Mouse (Mus musculus): ENCODE data around the gene Mfap3l. TPM values are rescaled to one million over a fixed set of nuclear protein-coding genes. Genes with fewer than 3 reads are reported as not detected.
"Not testable (repeated sequence)": the region's sequence is repeated elsewhere in the genome, so short reads cannot be mapped to it uniquely, and the experiment has no call there.

The Mfap3l gene
- polyA plus RNA-seq, 1 experiment from 2014 or later: 4.5 TPM

DNA sequence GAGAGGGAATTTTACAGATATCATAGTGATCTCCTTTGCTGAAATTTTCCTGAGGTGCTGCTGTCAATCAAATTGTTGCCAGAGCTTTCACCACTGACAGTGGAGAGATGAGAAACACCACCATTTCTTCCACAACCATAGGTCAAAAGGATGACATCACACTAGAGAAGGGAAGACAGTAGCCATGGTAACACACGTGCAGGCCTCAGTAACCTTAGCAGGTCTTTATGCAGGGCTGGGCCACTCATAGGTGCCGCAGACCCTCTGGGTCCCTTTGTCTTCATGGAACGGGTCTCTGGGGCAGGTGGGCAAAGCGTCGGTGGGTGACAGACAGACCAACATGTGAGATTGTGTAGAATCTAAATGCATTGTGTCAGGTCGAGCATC lies 25.5 kb downstream of the Mfap3l start:
- Histone ChIP-seq H3K4me3 (replicated peaks) (no peak overlapping the region), H3K27me3 (no peaks in the 10 kb centered on the region), H3K9me3 (replicated peaks) (no peaks in the 10 kb centered on the region), H3K27ac (0 out of 2 replicates have a peak overlapping the region, but pooled peaks have one; percentile 66), H3K36me3 (0 out of 2 replicates have a peak, but pooled peaks cover 4% of the 10 kb centered on the region), H3K9ac (no peak overlapping the region), H3K4me2 (no peak overlapping the region), H3K4me1 (peaks cover 14% of the 10 kb centered on the region; the same call in 1 of the 2 replicates)
- ATAC-seq (replicated peaks; ENCODE audit: low FRiP score): peak; percentile 65; the same call in 1 of the 2 replicates
- 85% methylated on average over 6 of the region's 6 CpGs for WGBS

DNA sequence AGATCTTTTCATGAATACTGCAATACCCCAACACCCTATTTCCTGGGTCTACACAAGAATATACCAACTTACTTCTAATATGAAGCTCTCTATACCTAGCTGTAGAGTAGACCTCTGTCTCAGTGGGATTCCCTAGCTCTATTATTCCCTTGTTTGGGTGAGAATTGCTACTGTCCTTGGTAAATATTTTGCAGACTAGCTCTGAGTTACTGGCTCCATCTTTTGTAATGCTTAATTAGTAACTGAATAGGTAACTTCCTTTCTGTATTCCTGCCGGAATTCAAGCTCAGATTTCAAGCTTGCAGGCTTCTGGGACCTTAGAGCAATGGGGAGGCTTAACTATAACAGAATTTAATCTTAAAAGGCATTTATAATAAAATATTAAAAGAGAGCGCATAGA lies 26.1 kb downstream of the Mfap3l start:
- not testable (repeated sequence) for ATAC-seq (replicated peaks; ENCODE audit: low FRiP score)

DNA sequence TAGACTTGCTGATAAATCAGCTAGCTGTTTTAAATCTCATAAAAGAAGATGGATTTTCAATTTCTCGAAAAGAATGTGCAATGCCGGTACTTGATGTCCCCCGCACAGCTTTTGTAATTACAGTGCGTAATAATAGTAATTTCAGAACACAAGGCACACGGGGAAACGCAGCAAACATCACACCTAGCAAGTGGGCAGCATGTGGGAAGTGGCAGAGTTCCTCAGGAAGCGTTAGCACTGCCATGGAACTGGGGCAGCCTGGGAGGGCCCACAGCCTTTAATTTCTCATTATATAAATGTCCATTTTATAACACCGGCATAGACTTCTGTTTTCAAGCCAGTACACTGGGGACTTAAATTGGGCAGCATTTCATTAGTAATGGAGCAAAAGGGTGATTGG lies 27.1 kb downstream of the Mfap3l start:
- H3K4me2 ChIP-seq: no peak overlapping the region
- 88% methylated on average over 8 of the region's 8 CpGs for WGBS
- H3K27me3 ChIP-seq: no peaks in the 10 kb centered on the region
- H3K9ac ChIP-seq: no peak overlapping the region
- H3K36me3 ChIP-seq: 0 out of 2 replicates have a peak, but pooled peaks cover 4% of the 10 kb centered on the region
- H3K27ac ChIP-seq: no peak overlapping the region
- ATAC-seq (replicated peaks; ENCODE audit: low FRiP score): no peak
- no peaks in the 10 kb centered on the region for H3K9me3 ChIP-seq (replicated peaks)
- no peak overlapping the region for H3K4me3 ChIP-seq (replicated peaks)
- H3K4me1 ChIP-seq: peaks cover 18% of the 10 kb centered on the region; the same call in 1 of the 2 replicates

More for the DNA sequence above, 26.1 kb downstream of the Mfap3l start:
- H3K27me3 ChIP-seq; H3K36me3 ChIP-seq; H3K4me3 ChIP-seq (replicated peaks); H3K9ac ChIP-seq; H3K9me3 ChIP-seq (replicated peaks); H3K4me2 ChIP-seq: not testable (repeated sequence)
- H3K4me1 ChIP-seq: peaks cover 18% of the 10 kb centered on the region; the same call in 1 of the 2 replicates
- H3K27ac ChIP-seq: peak overlapping the region; percentile 66
- WGBS: 67% methylated on average over 2 of the region's 2 CpGs

DNA sequence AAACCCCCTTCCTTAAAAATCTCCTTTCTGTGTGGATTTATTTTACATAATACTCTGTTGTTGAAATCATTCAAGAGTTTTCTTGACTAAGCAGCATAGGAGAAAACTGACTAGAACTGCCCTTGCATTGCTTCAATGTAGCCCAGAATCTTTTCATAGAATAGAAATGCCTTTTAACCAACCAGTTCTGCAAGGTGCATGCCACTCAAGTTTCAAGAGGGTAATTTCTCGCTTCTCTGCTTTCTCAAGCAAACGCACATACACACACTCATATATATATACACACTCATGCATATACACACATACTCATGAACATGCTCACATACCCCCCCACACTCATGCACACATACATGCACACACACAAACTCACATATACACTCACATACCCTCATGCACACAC lies 28.6 kb downstream of the Mfap3l start:
- H3K4me1 ChIP-seq: peaks cover 18% of the 10 kb centered on the region; the same call in 1 of the 2 replicates
- H3K27ac ChIP-seq: no peak overlapping the region
- no peak overlapping the region for H3K9ac ChIP-seq
- H3K4me3 ChIP-seq (replicated peaks): no peak overlapping the region
- 75% methylated on average over 2 of the region's 2 CpGs for WGBS
- H3K36me3 ChIP-seq: 0 out of 2 replicates have a peak, but pooled peaks cover 4% of the 10 kb centered on the region
- H3K9me3 ChIP-seq (replicated peaks): no peaks in the 10 kb centered on the region
- H3K27me3 ChIP-seq: no peaks in the 10 kb centered on the region
- ATAC-seq (replicated peaks; ENCODE audit: low FRiP score): no peak
- H3K4me2 ChIP-seq: no peak overlapping the region

DNA sequence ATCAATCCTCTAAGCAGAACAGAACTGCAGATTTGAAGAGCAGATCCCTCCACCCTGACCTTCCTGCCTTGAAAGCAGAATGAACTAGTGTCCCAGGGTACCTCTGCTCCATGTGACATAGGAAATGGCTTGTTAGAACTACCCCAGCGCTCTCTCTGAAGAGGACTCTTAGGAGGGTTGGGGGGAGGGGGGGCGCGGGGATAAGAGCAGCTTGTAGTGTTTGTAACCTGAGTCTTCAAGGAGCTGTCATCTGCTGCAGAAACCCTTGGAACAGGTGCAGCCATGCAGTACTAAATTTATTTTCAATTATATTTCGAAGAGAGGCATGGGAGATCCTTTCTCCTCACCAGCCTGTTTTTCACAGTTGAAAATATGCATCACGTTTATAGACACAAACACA lies 30.9 kb downstream of the Mfap3l start:
- Histone ChIP-seq H3K4me2 (no peak overlapping the region), H3K4me1 (peaks cover 10% of the 10 kb centered on the region; the same call in 1 of the 2 replicates), H3K36me3 (no peaks in the 10 kb centered on the region), H3K27ac (no peak overlapping the region), H3K4me3 (replicated peaks) (no peak overlapping the region), H3K9me3 (replicated peaks) (no peaks in the 10 kb centered on the region), H3K9ac (no peak overlapping the region), H3K27me3 (no peaks in the 10 kb centered on the region)
- WGBS: 41% methylated on average over 5 of the region's 5 CpGs
- ATAC-seq (replicated peaks; ENCODE audit: low FRiP score): peak; percentile 86

DNA sequence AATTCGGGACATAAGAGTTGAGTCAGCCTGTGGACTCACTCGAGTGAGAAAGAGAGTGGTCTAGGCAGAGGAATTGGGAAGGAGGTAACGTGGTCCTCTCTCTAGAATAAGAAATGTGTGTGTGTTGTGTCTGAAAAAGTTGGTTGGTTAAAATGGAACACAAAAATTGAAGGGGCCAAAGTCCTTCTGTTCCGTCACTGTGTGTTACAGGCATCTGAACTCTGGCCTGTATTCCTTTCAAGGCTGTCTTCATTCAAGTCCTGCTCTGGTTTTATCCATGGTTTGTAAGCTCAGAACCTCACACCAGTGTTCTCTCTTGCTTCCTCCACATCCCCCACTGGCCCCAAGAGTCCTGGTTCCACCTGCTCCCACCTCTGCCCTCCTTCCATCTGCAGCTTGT lies 33.2 kb downstream of the Mfap3l start:
- H3K4me1 ChIP-seq: peaks cover 4% of the 10 kb centered on the region; the same call in 1 of the 2 replicates
- H3K36me3 ChIP-seq: no peaks in the 10 kb centered on the region
- no peak overlapping the region for H3K9ac ChIP-seq
- H3K27me3 ChIP-seq: no peaks in the 10 kb centered on the region
- H3K4me3 ChIP-seq (replicated peaks): no peak overlapping the region
- no peak for ATAC-seq (replicated peaks; ENCODE audit: low FRiP score)
- no peak overlapping the region for H3K27ac ChIP-seq
- 76% methylated on average over 4 of the region's 4 CpGs for WGBS
- H3K9me3 ChIP-seq (replicated peaks): no peaks in the 10 kb centered on the region
- H3K4me2 ChIP-seq: no peak overlapping the region

DNA sequence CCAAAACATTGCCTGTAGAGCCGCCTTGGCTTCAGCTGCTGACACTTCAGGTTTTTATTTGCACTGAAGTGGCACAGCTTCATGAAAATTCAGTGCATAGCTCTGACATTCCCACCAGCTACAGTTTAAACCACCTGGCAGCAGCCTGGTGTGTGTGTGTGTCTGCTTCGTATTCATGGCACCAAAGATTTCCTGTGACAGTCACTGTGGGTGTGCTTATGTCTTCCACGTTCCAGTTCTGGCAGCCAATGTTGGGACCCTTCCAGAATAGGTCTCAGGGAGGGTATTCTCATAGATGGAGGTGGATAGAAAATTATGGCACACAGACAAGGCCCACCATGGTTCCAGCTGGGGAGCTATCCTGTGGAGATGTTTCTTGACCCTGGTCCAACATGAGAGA lies 34.2 kb downstream of the Mfap3l start:
- H3K27me3 ChIP-seq: no peaks in the 10 kb centered on the region
- no peaks in the 10 kb centered on the region; the same call in 1 of the 2 replicates for H3K36me3 ChIP-seq
- ATAC-seq (replicated peaks; ENCODE audit: low FRiP score): no peak
- H3K4me1 ChIP-seq: peaks cover 4% of the 10 kb centered on the region; the same call in 1 of the 2 replicates
- H3K27ac ChIP-seq: no peak overlapping the region
- no peak overlapping the region for H3K4me3 ChIP-seq (replicated peaks)
- no peaks in the 10 kb centered on the region for H3K9me3 ChIP-seq (replicated peaks)
- 83% methylated on average over 3 of the region's 3 CpGs for WGBS
- H3K9ac ChIP-seq: no peak overlapping the region
- H3K4me2 ChIP-seq: no peak overlapping the region

DNA sequence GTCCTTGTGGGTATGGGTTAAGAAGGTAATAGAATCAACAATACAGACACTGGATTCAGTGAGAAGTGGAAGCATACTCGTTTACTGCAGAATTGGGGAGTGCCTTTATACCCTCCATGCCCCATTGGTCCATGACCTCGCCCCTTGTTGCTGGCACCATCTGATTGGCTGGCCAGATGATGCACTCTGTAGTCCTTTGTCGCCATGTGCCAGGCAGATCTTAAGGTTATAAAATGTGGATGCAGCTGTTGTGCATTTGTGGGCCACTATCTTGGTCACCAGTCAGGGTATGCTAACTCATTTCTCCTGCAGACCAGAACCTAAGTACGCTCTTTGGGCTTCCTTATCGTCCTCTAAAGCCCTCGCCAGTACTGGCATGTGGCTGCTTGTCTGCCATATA lies 46.0 kb downstream of the Mfap3l start:
- no peaks in the 10 kb centered on the region for H3K36me3 ChIP-seq
- H3K9me3 ChIP-seq (replicated peaks): no peaks in the 10 kb centered on the region
- 89% methylated on average over 6 of the region's 6 CpGs for WGBS
- no peak overlapping the region for H3K27ac ChIP-seq
- peak; percentile 43; the same call in 1 of the 2 replicates for ATAC-seq (replicated peaks; ENCODE audit: low FRiP score)
- no peaks in the 10 kb centered on the region for H3K27me3 ChIP-seq
- H3K4me2 ChIP-seq: no peak overlapping the region
- no peaks in the 10 kb centered on the region for H3K4me1 ChIP-seq
- no peak overlapping the region for H3K9ac ChIP-seq
- no peak overlapping the region for H3K4me3 ChIP-seq (replicated peaks)

DNA sequence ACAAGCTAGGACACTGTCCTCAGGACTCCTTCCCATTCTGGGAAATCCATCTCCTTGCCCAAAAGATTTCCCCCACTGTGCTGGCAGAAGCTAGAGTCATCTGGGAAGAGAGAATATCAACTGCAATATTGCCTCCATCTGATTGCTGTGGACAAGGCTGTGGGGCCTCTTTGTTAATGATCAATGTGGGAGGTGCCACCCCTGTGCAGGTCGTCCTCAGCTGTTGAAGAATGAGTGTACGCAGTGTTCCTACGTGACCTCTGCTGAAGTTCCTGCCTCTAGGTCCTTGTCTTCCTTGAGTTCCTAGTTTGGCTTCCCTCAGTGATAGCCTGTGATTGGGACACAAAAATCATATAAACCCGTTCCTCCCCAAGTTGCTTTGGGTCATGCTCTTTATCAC lies 49.2 kb downstream of the Mfap3l start:
- WGBS: 74% methylated on average over 4 of the region's 4 CpGs
- Histone ChIP-seq H3K9ac (no peak overlapping the region), H3K4me2 (no peak overlapping the region), H3K9me3 (replicated peaks) (no peaks in the 10 kb centered on the region), H3K4me3 (replicated peaks) (no peak overlapping the region), H3K4me1 (no peaks in the 10 kb centered on the region), H3K36me3 (no peaks in the 10 kb centered on the region), H3K27me3 (no peaks in the 10 kb centered on the region), H3K27ac (no peak overlapping the region)
- no peak for ATAC-seq (replicated peaks; ENCODE audit: low FRiP score)

DNA sequence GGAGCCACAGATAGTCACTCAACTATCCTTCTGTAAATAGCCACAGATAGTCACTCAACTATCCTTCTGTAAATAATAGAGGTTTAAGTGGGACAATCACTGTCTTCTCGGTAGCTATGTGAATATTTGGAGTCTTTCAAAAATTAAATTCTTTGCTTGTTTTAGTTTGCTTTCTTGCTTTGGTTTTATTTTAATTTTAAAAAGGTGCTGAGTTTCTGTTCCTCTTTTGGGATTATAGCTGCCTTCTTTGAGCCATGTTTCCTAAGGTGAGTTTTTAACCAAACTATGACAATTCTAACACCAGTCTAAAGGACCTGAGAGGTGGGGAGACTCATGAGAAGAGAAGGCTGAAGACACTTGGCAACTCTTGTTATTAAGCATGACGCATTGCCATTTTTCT lies 49.7 kb downstream of the Mfap3l start:
- H3K36me3 ChIP-seq: no peaks in the 10 kb centered on the region
- no peak overlapping the region for H3K4me3 ChIP-seq (replicated peaks)
- H3K9me3 ChIP-seq (replicated peaks): no peaks in the 10 kb centered on the region
- H3K27ac ChIP-seq: no peak overlapping the region
- H3K9ac ChIP-seq: no peak overlapping the region
- H3K4me1 ChIP-seq: no peaks in the 10 kb centered on the region
- no peak for ATAC-seq (replicated peaks; ENCODE audit: low FRiP score)
- WGBS: 92% methylated on average over 2 of the region's 2 CpGs
- no peaks in the 10 kb centered on the region for H3K27me3 ChIP-seq
- H3K4me2 ChIP-seq: no peak overlapping the region

DNA sequence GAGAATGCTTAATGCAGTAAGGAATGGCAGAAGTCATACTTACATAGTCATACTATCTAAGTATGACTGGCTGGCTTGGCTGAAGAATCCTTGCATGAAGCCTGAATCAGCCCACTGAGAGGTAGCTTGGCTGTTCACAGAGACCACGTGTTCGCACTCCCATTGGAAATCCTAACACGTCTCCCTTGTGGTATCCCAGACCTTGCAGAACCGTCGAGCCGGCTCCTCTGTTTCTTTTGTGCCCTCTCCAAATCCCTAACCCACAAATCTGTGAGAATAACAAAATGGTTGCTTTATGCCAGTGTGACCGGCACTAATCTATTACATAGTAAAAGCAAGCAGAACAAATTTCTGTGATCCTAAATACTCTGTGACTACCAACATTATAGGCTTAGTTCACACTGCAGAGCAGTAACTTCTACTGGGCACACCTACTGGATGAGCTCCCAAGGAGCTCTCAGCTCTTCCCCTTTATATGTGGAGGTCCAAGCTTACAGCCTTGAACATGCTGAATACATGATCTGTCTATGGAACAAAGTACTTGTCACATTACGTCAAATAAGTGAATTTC lies 79.0 kb downstream of the Mfap3l start:
- no peaks in the 10 kb centered on the region for H3K36me3 ChIP-seq
- H3K27ac ChIP-seq: no peak overlapping the region
- 93% methylated on average over 8 of the region's 8 CpGs for WGBS
- H3K27me3 ChIP-seq: no peaks in the 10 kb centered on the region
- no peak overlapping the region for H3K4me2 ChIP-seq
- H3K4me3 ChIP-seq (replicated peaks): no peak overlapping the region
- no peaks in the 10 kb centered on the region for H3K4me1 ChIP-seq
- H3K9me3 ChIP-seq (replicated peaks): no peaks in the 10 kb centered on the region
- ATAC-seq (replicated peaks; ENCODE audit: low FRiP score): no peak
- no peak overlapping the region for H3K9ac ChIP-seq

DNA sequence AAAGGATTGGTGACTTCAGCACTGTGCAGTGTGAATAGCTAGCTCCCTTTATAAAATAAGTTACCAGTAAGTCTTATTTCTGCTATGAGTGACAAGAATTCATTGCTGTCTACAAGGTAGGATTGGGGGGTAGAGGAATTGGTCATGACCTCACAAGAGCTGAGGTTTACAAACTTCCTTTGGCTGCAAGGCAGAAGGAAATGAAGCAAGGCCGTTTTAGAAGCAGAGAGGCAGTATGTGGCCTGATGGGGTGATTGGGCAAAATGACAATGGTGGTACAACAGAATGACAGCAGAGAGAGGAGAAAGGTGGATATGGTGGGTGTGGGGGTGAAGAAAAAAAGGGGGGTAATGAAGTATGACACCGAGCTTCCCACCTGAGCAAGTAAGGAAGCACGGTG lies 82.1 kb downstream of the Mfap3l start:
- Histone ChIP-seq H3K9me3 (replicated peaks) (no peaks in the 10 kb centered on the region), H3K4me3 (replicated peaks) (no peak overlapping the region), H3K9ac (no peak overlapping the region), H3K4me1 (0 out of 2 replicates have a peak, but pooled peaks cover 4% of the 10 kb centered on the region), H3K36me3 (no peaks in the 10 kb centered on the region), H3K4me2 (no peak overlapping the region), H3K27me3 (no peaks in the 10 kb centered on the region), H3K27ac (no peak overlapping the region)
- no peak for ATAC-seq (replicated peaks; ENCODE audit: low FRiP score)
- 81% methylated on average over 2 of the region's 3 CpGs for WGBS

DNA sequence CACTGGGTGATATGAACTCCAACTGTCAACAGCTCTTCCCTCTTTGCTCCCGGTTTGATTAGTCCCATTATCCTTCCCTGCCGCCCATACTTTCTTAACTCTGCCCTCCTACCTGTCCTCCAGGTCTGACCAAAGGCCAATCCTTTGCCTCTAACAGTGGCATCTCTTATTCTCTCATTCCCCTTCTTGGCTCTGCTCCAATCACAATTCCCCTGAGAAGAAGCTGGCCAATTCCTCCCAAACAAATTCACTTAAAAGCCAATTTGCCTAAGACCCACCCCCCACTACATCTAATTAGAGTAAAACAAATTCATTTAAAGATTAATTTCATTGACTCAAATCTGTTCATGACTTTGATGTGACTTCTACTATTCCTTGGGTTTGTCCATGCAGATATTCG lies 86.1 kb downstream of the Mfap3l start:
- Histone ChIP-seq H3K4me2 (no peak overlapping the region), H3K9ac (no peak overlapping the region), H3K4me3 (replicated peaks) (no peak overlapping the region), H3K27ac (peak overlapping the region; percentile 13; the same call in 1 of the 2 replicates), H3K9me3 (replicated peaks) (no peaks in the 10 kb centered on the region), H3K27me3 (no peaks in the 10 kb centered on the region), H3K36me3 (no peaks in the 10 kb centered on the region), H3K4me1 (0 out of 2 replicates have a peak, but pooled peaks cover 4% of the 10 kb centered on the region)
- no peak for ATAC-seq (replicated peaks; ENCODE audit: low FRiP score)
- WGBS: 65% methylated on average over 3 of the region's 3 CpGs
